Mouse (Mus musculus) E14TG2a.4 (cell line): ENCODE measurements around the gene A930033H14Rik.

Source experiments
- CTCF ChIP-seq: conservative IDR thresholded peaks from 2 replicates; pipeline ENCODE4 v1.5.1; 2014; ENCODE audit warnings: low read length
- NANOG ChIP-seq: IDR thresholded peaks from 2 replicates; pipeline ENCODE4 v1.6.1; 2014; ENCODE audit warnings: borderline replicate concordance, low read length, mixed read lengths
- POU5F1 ChIP-seq: IDR thresholded peaks from 2 replicates; pipeline ENCODE4 v1.6.1; 2014; ENCODE audit warnings: low read length, borderline replicate concordance

- TF ChIP-seq CTCF (no peak), POU5F1 (no peak), NANOG (no peak)
Measured at GRCm38 (mm10) chr10:69211976-69212375, 922 bp downstream of the A930033H14Rik start.
